Mouse (Mus musculus): Measurements from ENCODE around the gene Lpp. TPM values are rescaled to one million over a fixed set of nuclear protein-coding genes. Genes with fewer than 3 reads are reported as not detected.

Lpp gene
- polyA plus RNA-seq, 1 experiment from 2014 or later, result 10.7 TPM

- H3K4me1 ChIP-seq, result no peaks in the 10 kb centered on the region
- no peak overlapping the region for H3K4me2 ChIP-seq (replicated peaks)
- no peak overlapping the region for H3K9ac ChIP-seq (replicated peaks)
- WGBS, result 93% methylated on average over 3 of the region's 3 CpGs
- no peak for ATAC-seq (replicated peaks)
- no peaks in the 10 kb centered on the region for H3K36me3 ChIP-seq
- H3K9me3 ChIP-seq, result no peaks in the 10 kb centered on the region
- no peaks in the 10 kb centered on the region for H3K27me3 ChIP-seq
- no peak overlapping the region for H3K4me3 ChIP-seq
- H3K27ac ChIP-seq (replicated peaks), result no peak overlapping the region
Measured at GRCm38 (mm10) chr16:24427606-24428005, 34.3 kb downstream of the Lpp start.

GRCm38 (mm10) chr16:24428055-24428454 lies 34.7 kb downstream of the Lpp start:
- Histone ChIP-seq H3K9ac (replicated peaks) (no peak overlapping the region), H3K4me1 (no peaks in the 10 kb centered on the region), H3K4me2 (replicated peaks) (no peak overlapping the region), H3K4me3 (no peak overlapping the region), H3K27ac (replicated peaks) (no peak overlapping the region), H3K9me3 (no peaks in the 10 kb centered on the region), H3K36me3 (no peaks in the 10 kb centered on the region), H3K27me3 (no peaks in the 10 kb centered on the region)
- no peak for ATAC-seq (replicated peaks)
- WGBS, result 84% methylated on average over 4 of the region's 4 CpGs

GRCm38 (mm10) chr16:24428742-24429141 lies 35.4 kb downstream of the Lpp start:
- no peak overlapping the region for H3K27ac ChIP-seq (replicated peaks)
- no peak for ATAC-seq (replicated peaks)
- 86% methylated on average over 4 of the region's 4 CpGs for WGBS
- no peak overlapping the region for H3K4me2 ChIP-seq (replicated peaks)
- H3K9ac ChIP-seq (replicated peaks), result no peak overlapping the region
- H3K27me3 ChIP-seq, result no peaks in the 10 kb centered on the region
- H3K4me1 ChIP-seq, result no peaks in the 10 kb centered on the region
- no peaks in the 10 kb centered on the region for H3K36me3 ChIP-seq
- no peaks in the 10 kb centered on the region for H3K9me3 ChIP-seq
- H3K4me3 ChIP-seq, result no peak overlapping the region

DNA sequence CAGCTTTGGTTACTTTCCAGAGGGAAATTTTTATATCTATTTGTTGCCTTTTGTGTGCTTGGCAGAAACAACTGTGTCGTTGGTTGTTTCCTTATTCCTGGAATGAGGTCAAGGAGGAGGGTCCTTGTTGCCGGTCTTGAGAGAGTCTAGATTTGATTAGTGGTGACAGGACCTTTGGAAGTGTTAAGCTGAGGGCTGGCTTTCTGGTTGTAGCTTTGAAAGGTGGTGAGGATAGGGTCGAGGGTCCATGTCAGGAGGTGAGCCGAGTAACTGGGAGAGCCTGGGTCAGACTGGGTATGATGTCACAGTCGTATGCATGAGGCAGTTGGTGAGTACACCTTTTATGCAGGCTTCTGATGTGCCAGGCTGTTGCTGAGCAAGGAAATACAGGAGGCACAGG lies 36.4 kb downstream of the Lpp start:
- ATAC-seq (replicated peaks), result no peak
- no peak overlapping the region for H3K4me3 ChIP-seq
- no peaks in the 10 kb centered on the region for H3K9me3 ChIP-seq
- WGBS, result 60% methylated on average over 5 of the region's 5 CpGs
- no peaks in the 10 kb centered on the region for H3K36me3 ChIP-seq
- no peaks in the 10 kb centered on the region for H3K27me3 ChIP-seq
- peaks cover 6% of the 10 kb centered on the region for H3K4me1 ChIP-seq
- H3K27ac ChIP-seq (replicated peaks), result no peak overlapping the region
- H3K4me2 ChIP-seq (replicated peaks), result no peak overlapping the region
- no peak overlapping the region for H3K9ac ChIP-seq (replicated peaks)

GRCm38 (mm10) chr16:24431808-24432207 lies 38.5 kb downstream of the Lpp start:
- Histone ChIP-seq H3K27ac (replicated peaks) (no peak overlapping the region), H3K4me2 (replicated peaks) (no peak overlapping the region), H3K9me3 (no peaks in the 10 kb centered on the region), H3K4me1 (peaks cover 16% of the 10 kb centered on the region), H3K36me3 (no peaks in the 10 kb centered on the region), H3K4me3 (no peak overlapping the region), H3K27me3 (no peaks in the 10 kb centered on the region), H3K9ac (replicated peaks) (no peak overlapping the region)
- ATAC-seq (replicated peaks), result no peak
- WGBS, result 85% methylated on average over 1 of the region's 1 CpGs

- Histone ChIP-seq H3K27ac (replicated peaks) (no peak overlapping the region), H3K4me3 (no peak overlapping the region), H3K9ac (replicated peaks) (no peak overlapping the region), H3K36me3 (no peaks in the 10 kb centered on the region), H3K4me2 (replicated peaks) (no peak overlapping the region), H3K27me3 (no peaks in the 10 kb centered on the region), H3K4me1 (peaks cover 16% of the 10 kb centered on the region), H3K9me3 (no peaks in the 10 kb centered on the region)
- ATAC-seq (replicated peaks), result no peak
- WGBS, result 47% methylated on average over 7 of the region's 7 CpGs
Measured at GRCm38 (mm10) chr16:24433563-24433962, 40.3 kb downstream of the Lpp start.

GRCm38 (mm10) chr16:24434026-24434425 lies 40.7 kb downstream of the Lpp start:
- H3K9me3 ChIP-seq, result no peaks in the 10 kb centered on the region
- H3K27ac ChIP-seq (replicated peaks), result peak overlapping the region; percentile 34; the same call in 1 of the 2 replicates
- no peak overlapping the region for H3K9ac ChIP-seq (replicated peaks)
- H3K36me3 ChIP-seq, result no peaks in the 10 kb centered on the region
- 0 out of 2 replicates have a peak, but pooled peaks have one; percentile 44 for ATAC-seq (replicated peaks)
- no peak overlapping the region for H3K4me3 ChIP-seq
- no peak overlapping the region for H3K4me2 ChIP-seq (replicated peaks)
- H3K27me3 ChIP-seq, result no peaks in the 10 kb centered on the region
- peaks cover 16% of the 10 kb centered on the region for H3K4me1 ChIP-seq
- 88% methylated on average over 7 of the region's 7 CpGs for WGBS

DNA sequence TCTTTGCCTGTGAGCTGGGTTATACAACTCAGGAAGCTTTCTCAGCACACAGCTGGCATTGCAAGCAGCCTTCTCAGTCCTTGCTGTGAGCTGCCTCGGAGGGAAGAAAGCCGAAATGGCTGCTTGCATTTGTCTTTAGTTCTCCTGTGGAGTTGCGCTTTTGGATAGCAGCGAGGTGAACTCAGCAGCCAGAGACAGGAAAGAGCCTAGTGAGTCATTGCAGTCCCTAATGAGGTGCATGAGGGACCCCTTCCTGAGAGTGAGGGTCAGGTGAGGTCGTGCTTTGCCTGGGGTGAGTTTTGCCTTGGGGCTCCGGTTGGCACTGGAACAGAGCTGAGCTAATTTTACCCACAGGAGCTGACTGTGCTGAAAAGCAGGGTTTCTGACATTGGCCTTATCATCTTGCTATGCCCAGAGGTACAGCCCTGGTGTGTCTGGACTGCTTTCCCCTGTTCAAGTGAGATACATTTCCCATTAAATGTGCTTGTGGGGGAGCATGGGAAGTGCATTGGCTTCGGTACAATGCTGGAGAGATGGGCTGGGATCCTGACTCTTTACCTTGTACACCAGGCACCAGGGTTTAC lies 41.3 kb downstream of the Lpp start:
- Histone ChIP-seq H3K9ac (replicated peaks) (no peak overlapping the region), H3K4me3 (no peak overlapping the region), H3K27ac (replicated peaks) (peak overlapping the region; percentile 34; the same call in 1 of the 2 replicates), H3K36me3 (no peaks in the 10 kb centered on the region), H3K27me3 (no peaks in the 10 kb centered on the region), H3K9me3 (no peaks in the 10 kb centered on the region), H3K4me1 (peaks cover 16% of the 10 kb centered on the region), H3K4me2 (replicated peaks) (no peak overlapping the region)
- WGBS, result 51% methylated on average over 7 of the region's 7 CpGs
- peak; percentile 27; the same call in 1 of the 2 replicates for ATAC-seq (replicated peaks)

GRCm38 (mm10) chr16:24435115-24435553 lies 41.8 kb downstream of the Lpp start:
- Histone ChIP-seq H3K27ac (replicated peaks) (0 out of 2 replicates have a peak overlapping the region, but pooled peaks have one; percentile 34), H3K9me3 (no peaks in the 10 kb centered on the region), H3K36me3 (no peaks in the 10 kb centered on the region), H3K27me3 (no peaks in the 10 kb centered on the region), H3K4me3 (no peak overlapping the region), H3K9ac (replicated peaks) (no peak overlapping the region), H3K4me2 (replicated peaks) (no peak overlapping the region), H3K4me1 (peaks cover 16% of the 10 kb centered on the region)
- 0 out of 2 replicates have a peak, but pooled peaks have one; percentile 11 for ATAC-seq (replicated peaks)
- WGBS, result 51% methylated on average over 6 of the region's 6 CpGs

DNA sequence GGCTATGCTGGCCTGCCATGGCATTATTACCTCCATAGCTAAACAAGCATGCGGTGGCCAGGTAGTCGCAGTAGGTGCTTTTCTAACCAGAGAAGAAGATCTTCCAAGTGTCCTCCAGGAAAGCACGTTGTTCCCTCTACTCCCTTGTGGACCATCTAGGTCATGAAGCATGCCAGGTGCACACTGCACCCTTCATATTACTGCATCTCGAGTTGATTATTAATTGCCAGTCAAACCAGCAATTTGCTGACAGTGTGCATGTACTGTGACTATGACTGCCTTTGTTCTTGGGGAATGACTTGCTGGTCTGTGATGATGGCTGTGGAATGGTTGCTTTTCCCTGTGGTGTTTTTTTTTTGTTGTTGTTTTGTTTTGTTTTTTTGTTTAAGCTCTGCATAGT lies 45.1 kb downstream of the Lpp start:
- H3K9ac ChIP-seq (replicated peaks), result no peak overlapping the region
- WGBS, result 90% methylated on average over 4 of the region's 4 CpGs

DNA sequence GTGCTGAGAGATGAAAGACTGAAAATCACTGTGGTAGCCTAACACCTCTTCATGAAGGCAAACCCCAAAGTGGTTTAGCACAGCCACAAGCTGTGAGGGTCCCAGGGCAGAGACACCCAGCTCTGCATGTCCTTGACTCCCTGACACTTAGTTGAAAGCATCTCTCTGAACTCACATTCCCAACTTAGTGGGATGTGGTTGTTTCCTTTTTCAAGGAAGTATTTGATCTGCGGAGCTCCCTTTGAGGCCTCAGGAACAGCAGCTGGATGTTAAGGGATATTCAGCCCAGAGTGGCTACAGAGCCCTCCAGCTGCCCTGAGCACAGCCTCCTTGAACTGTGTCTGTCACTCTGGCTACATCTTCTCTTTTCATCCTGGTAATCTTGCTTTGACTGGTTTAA lies 48.0 kb downstream of the Lpp start:
- H3K27me3 ChIP-seq, result no peaks in the 10 kb centered on the region
- H3K9me3 ChIP-seq, result no peaks in the 10 kb centered on the region
- H3K27ac ChIP-seq (replicated peaks), result no peak overlapping the region
- no peak overlapping the region for H3K9ac ChIP-seq (replicated peaks)
- no peaks in the 10 kb centered on the region for H3K36me3 ChIP-seq
- no peak for ATAC-seq (replicated peaks)
- whole genome bisulfite sequencing, result 48% methylated on average over 1 of the region's 1 CpGs
- no peak overlapping the region for H3K4me3 ChIP-seq
- peaks cover 16% of the 10 kb centered on the region for H3K4me1 ChIP-seq
- no peak overlapping the region for H3K4me2 ChIP-seq (replicated peaks)

More for the DNA sequence above, 45.1 kb downstream of the Lpp start:
- H3K36me3 ChIP-seq, result no peaks in the 10 kb centered on the region
- no peak for ATAC-seq (replicated peaks)
- no peak overlapping the region for H3K4me3 ChIP-seq
- H3K9me3 ChIP-seq, result no peaks in the 10 kb centered on the region
- no peaks in the 10 kb centered on the region for H3K27me3 ChIP-seq
- H3K4me1 ChIP-seq, result peaks cover 28% of the 10 kb centered on the region
- no peak overlapping the region for H3K4me2 ChIP-seq (replicated peaks)
- H3K27ac ChIP-seq (replicated peaks), result no peak overlapping the region

DNA sequence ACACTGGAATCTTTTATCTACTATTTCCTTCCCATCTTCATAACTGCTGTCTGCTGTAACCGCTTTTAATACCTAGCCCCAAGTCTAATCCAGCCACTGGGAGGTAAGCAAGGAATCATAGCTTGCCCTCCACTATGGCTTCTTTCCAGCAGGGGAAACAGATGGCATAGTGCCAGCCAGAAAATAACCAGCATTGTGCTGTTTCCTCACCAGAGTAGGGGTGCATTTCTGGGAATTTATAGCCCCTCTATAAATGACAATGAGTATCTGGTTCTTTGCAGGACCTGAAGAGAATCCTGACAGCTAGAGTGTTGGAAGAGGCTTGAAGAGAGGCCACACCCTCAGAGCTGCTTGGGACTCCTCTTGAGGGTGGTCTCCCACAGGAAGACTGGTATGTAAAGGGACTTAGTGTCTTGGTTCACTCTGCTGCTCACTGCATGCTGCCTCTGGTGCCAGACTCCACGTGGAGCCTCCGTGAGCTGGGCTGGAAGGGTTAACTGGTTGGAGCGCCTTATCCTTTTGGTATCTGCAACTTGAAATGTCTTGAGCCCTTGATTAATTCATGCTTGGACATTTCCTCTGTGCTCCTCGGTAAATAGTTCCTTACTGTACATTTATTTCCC lies 49.3 kb downstream of the Lpp start:
- no peak overlapping the region for H3K9ac ChIP-seq (replicated peaks)
- H3K9me3 ChIP-seq, result no peaks in the 10 kb centered on the region
- 48% methylated on average over 5 of the region's 5 CpGs for WGBS

More for the DNA sequence above, 49.3 kb downstream of the Lpp start:
- peaks cover 16% of the 10 kb centered on the region for H3K4me1 ChIP-seq
- no peaks in the 10 kb centered on the region for H3K27me3 ChIP-seq
- no peak overlapping the region for H3K4me3 ChIP-seq
- ATAC-seq (replicated peaks), result 0 out of 2 replicates have a peak, but pooled peaks have one; percentile 24
- H3K36me3 ChIP-seq, result no peaks in the 10 kb centered on the region
- H3K27ac ChIP-seq (replicated peaks), result no peak overlapping the region
- no peak overlapping the region for H3K4me2 ChIP-seq (replicated peaks)
